Mouse (Mus musculus) forebrain, embryonic 13.5 days (tissue): ENCODE results near the gene Dpy19l3. TPM values are rescaled to one million over a fixed set of nuclear protein-coding genes. Genes with fewer than 3 reads are reported as not detected.

Experiments
- ATAC-seq: fragments of 200-750 bp; cut with Nextera tagmentation; 2 replicates; pipeline ENCODE4 v1.8.0; 2017
- H3K27ac ChIP-seq: fragments of 300-500 bp; sonication (generic); 2 replicates; pipeline ENCODE4 v1.5.1; 2015; ENCODE audit warnings: inconsistent platforms, mild to moderate bottlenecking, moderate library complexity
- H3K27me3 ChIP-seq: fragments of 300-500 bp; sonication (generic); 2 replicates; pipeline ENCODE4 v1.6.1; 2015; ENCODE audit warnings: mild to moderate bottlenecking, inconsistent platforms
- H3K36me3 ChIP-seq: fragments of 300-500 bp; sonication (generic); 2 replicates; pipeline ENCODE4 v1.6.1; 2015; ENCODE audit warnings: mild to moderate bottlenecking, inconsistent platforms; ENCODE audit not compliant: poor library complexity, severe bottlenecking
- H3K4me1 ChIP-seq: fragments of 300-500 bp; sonication (generic); 2 replicates; pipeline ENCODE4 v1.6.1; 2015; ENCODE audit warnings: inconsistent platforms
- H3K4me2 ChIP-seq: fragments of 300-500 bp; sonication (generic); 2 replicates; pipeline ENCODE4 v1.6.1; 2015; ENCODE audit warnings: inconsistent platforms, mild to moderate bottlenecking, moderate library complexity
- H3K4me3 ChIP-seq: fragments of 300-500 bp; sonication (generic); 2 replicates; pipeline ENCODE4 v1.5.1; 2015; ENCODE audit warnings: mild to moderate bottlenecking, inconsistent platforms
- H3K9ac ChIP-seq: fragments of 300-500 bp; sonication (generic); 2 replicates; pipeline ENCODE4 v1.6.1; 2015; ENCODE audit warnings: mild to moderate bottlenecking, inconsistent platforms
- H3K9me3 ChIP-seq: fragments of 300-500 bp; sonication (generic); replicated peaks from 2 replicates; pipeline ENCODE4 v1.6.1; 2016; ENCODE audit warnings: inconsistent platforms
- WGBS: fragments of 180-500 bp; shearing (Covaris S2); methylation state at CpG from one replicate; pipeline ENCODE4 v1.1.7; 2015; 5-methylcytosine and 5-hydroxymethylcytosine counted together
- polyA plus RNA-seq: library from polyadenylated mRNA; unstranded; fragments of >200 nt; fragmentation: Nextera tagmentation; extraction: Ambion mirVana; gene quantifications from 2 replicates; pipeline ENCODE4 v1.2.1, GENCODE M21; 2015

Dpy19l3 gene
- polyA plus RNA-seq, 1 experiment from 2014 or later: 31.3 TPM

- Histone ChIP-seq H3K9ac (no peak overlapping the region), H3K36me3 (peaks cover 87% of the 10 kb centered on the region), H3K4me3 (no peak overlapping the region), H3K9me3 (no peaks in the 10 kb centered on the region), H3K27ac (no peak overlapping the region), H3K27me3 (no peaks in the 10 kb centered on the region), H3K4me2 (no peak overlapping the region), H3K4me1 (peaks cover 7% of the 10 kb centered on the region)
- ATAC-seq: no peak
- 90% methylated on average over 12 of the region's 12 CpGs for WGBS
Measured at GRCm38 (mm10) chr7:35746686-35747396, 7.4 kb downstream of the Dpy19l3 start.

GRCm38 (mm10) chr7:35745281-35745702 is 9.0 kb downstream of the Dpy19l3 start:
- peaks cover 79% of the 10 kb centered on the region for H3K36me3 ChIP-seq
- WGBS: 89% methylated on average over 6 of the region's 6 CpGs
- no peak overlapping the region for H3K4me3 ChIP-seq
- H3K9me3 ChIP-seq: no peaks in the 10 kb centered on the region
- no peak overlapping the region for H3K27ac ChIP-seq
- H3K9ac ChIP-seq: no peak overlapping the region
- H3K27me3 ChIP-seq: no peaks in the 10 kb centered on the region
- H3K4me1 ChIP-seq: peaks cover 6% of the 10 kb centered on the region
- no peak for ATAC-seq
- no peak overlapping the region for H3K4me2 ChIP-seq

- Histone ChIP-seq H3K36me3 (peaks cover 78% of the 10 kb centered on the region), H3K27ac (no peak overlapping the region), H3K9me3 (no peaks in the 10 kb centered on the region), H3K4me2 (no peak overlapping the region), H3K27me3 (no peaks in the 10 kb centered on the region), H3K4me1 (peaks cover 10% of the 10 kb centered on the region), H3K4me3 (no peak overlapping the region), H3K9ac (no peak overlapping the region)
- WGBS: 91% methylated on average over 9 of the region's 9 CpGs
- ATAC-seq: no peak
Measured at GRCm38 (mm10) chr7:35744771-35745170, 9.5 kb downstream of the Dpy19l3 start.

GRCm38 (mm10) chr7:35742310-35742709 is 11.9 kb downstream of the Dpy19l3 start:
- peaks cover 78% of the 10 kb centered on the region for H3K36me3 ChIP-seq
- 85% methylated on average over 5 of the region's 5 CpGs for WGBS
- no peak overlapping the region for H3K27ac ChIP-seq
- H3K27me3 ChIP-seq: no peaks in the 10 kb centered on the region
- no peak overlapping the region for H3K4me2 ChIP-seq
- no peak overlapping the region for H3K9ac ChIP-seq
- no peak overlapping the region for H3K4me3 ChIP-seq
- no peaks in the 10 kb centered on the region for H3K9me3 ChIP-seq
- ATAC-seq: no peak
- H3K4me1 ChIP-seq: peaks cover 10% of the 10 kb centered on the region

- Histone ChIP-seq H3K4me1 (peaks cover 10% of the 10 kb centered on the region), H3K9me3 (no peaks in the 10 kb centered on the region), H3K27me3 (no peaks in the 10 kb centered on the region), H3K9ac (no peak overlapping the region), H3K27ac (no peak overlapping the region), H3K4me2 (no peak overlapping the region), H3K4me3 (no peak overlapping the region), H3K36me3 (peaks cover 76% of the 10 kb centered on the region)
- no peak for ATAC-seq
- WGBS: 65% methylated on average over 5 of the region's 5 CpGs
Measured at GRCm38 (mm10) chr7:35741858-35742257, 12.4 kb downstream of the Dpy19l3 start.

- Histone ChIP-seq H3K27ac (0 out of 2 replicates have a peak overlapping the region, but pooled peaks have one; percentile 15), H3K36me3 (peaks cover 73% of the 10 kb centered on the region), H3K9ac (no peak overlapping the region), H3K27me3 (no peaks in the 10 kb centered on the region), H3K4me1 (peaks cover 10% of the 10 kb centered on the region), H3K9me3 (no peaks in the 10 kb centered on the region), H3K4me2 (no peak overlapping the region), H3K4me3 (no peak overlapping the region)
- WGBS: 40% methylated on average over 5 of the region's 5 CpGs
- peak; percentile 61; the same call in 1 of the 2 replicates for ATAC-seq
Measured at GRCm38 (mm10) chr7:35740489-35741230, 13.6 kb downstream of the Dpy19l3 start.

- H3K36me3 ChIP-seq: peaks cover 67% of the 10 kb centered on the region
- H3K4me2 ChIP-seq: no peak overlapping the region
- no peak for ATAC-seq
- H3K4me3 ChIP-seq: no peak overlapping the region
- no peaks in the 10 kb centered on the region for H3K9me3 ChIP-seq
- H3K4me1 ChIP-seq: peaks cover 17% of the 10 kb centered on the region
- H3K27me3 ChIP-seq: no peaks in the 10 kb centered on the region
- H3K27ac ChIP-seq: no peak overlapping the region
- no peak overlapping the region for H3K9ac ChIP-seq
Measured at GRCm38 (mm10) chr7:35738871-35739270, 15.4 kb downstream of the Dpy19l3 start.

- peak overlapping the region; percentile 95 for H3K27ac ChIP-seq
- H3K27me3 ChIP-seq: no peaks in the 10 kb centered on the region
- H3K4me3 ChIP-seq: no peak overlapping the region
- no peak overlapping the region for H3K4me2 ChIP-seq
- peak; percentile 82 for ATAC-seq
- H3K9me3 ChIP-seq: no peaks in the 10 kb centered on the region; the same call in 1 of the 2 replicates
- H3K4me1 ChIP-seq: peaks cover 29% of the 10 kb centered on the region
- peaks cover 47% of the 10 kb centered on the region for H3K36me3 ChIP-seq
- H3K9ac ChIP-seq: no peak overlapping the region
- 48% methylated on average over 14 of the region's 14 CpGs for WGBS
Measured at GRCm38 (mm10) chr7:35733313-35734050, 20.8 kb downstream of the Dpy19l3 start.

GRCm38 (mm10) chr7:35732585-35733059 is 21.6 kb downstream of the Dpy19l3 start:
- peaks cover 46% of the 10 kb centered on the region for H3K36me3 ChIP-seq
- no peak overlapping the region for H3K9ac ChIP-seq
- no peaks in the 10 kb centered on the region for H3K27me3 ChIP-seq
- no peaks in the 10 kb centered on the region; the same call in 1 of the 2 replicates for H3K9me3 ChIP-seq
- ATAC-seq: peak; percentile 75
- H3K27ac ChIP-seq: peak overlapping the region; percentile 95
- H3K4me3 ChIP-seq: no peak overlapping the region
- WGBS: 21% methylated on average over 10 of the region's 10 CpGs
- no peak overlapping the region for H3K4me2 ChIP-seq
- H3K4me1 ChIP-seq: peaks cover 29% of the 10 kb centered on the region

- Histone ChIP-seq H3K4me3 (no peak overlapping the region), H3K4me1 (peaks cover 29% of the 10 kb centered on the region), H3K27ac (no peak overlapping the region), H3K9ac (no peak overlapping the region), H3K27me3 (no peaks in the 10 kb centered on the region), H3K36me3 (peaks cover 44% of the 10 kb centered on the region), H3K4me2 (no peak overlapping the region), H3K9me3 (no peaks in the 10 kb centered on the region; the same call in 1 of the 2 replicates)
- no peak for ATAC-seq
- WGBS: 89% methylated on average over 9 of the region's 9 CpGs
Measured at GRCm38 (mm10) chr7:35729621-35730031, 24.6 kb downstream of the Dpy19l3 start.

- H3K4me2 ChIP-seq: no peak overlapping the region
- peaks cover 56% of the 10 kb centered on the region for H3K36me3 ChIP-seq
- H3K27me3 ChIP-seq: no peaks in the 10 kb centered on the region
- ATAC-seq: no peak
- no peak overlapping the region for H3K9ac ChIP-seq
- H3K27ac ChIP-seq: no peak overlapping the region
- no peaks in the 10 kb centered on the region; the same call in 1 of the 2 replicates for H3K9me3 ChIP-seq
- no peak overlapping the region for H3K4me3 ChIP-seq
- peaks cover 17% of the 10 kb centered on the region for H3K4me1 ChIP-seq
- 97% methylated on average over 12 of the region's 12 CpGs for WGBS
Measured at GRCm38 (mm10) chr7:35728376-35728775, 25.9 kb downstream of the Dpy19l3 start.

- H3K4me3 ChIP-seq: no peak overlapping the region
- H3K4me1 ChIP-seq: no peaks in the 10 kb centered on the region
- H3K27me3 ChIP-seq: no peaks in the 10 kb centered on the region
- H3K36me3 ChIP-seq: peaks cover 83% of the 10 kb centered on the region
- WGBS: 92% methylated on average over 2 of the region's 2 CpGs
- H3K9me3 ChIP-seq: no peaks in the 10 kb centered on the region; the same call in 1 of the 2 replicates
- no peak overlapping the region for H3K9ac ChIP-seq
- H3K27ac ChIP-seq: no peak overlapping the region
- ATAC-seq: no peak
- no peak overlapping the region for H3K4me2 ChIP-seq
Measured at GRCm38 (mm10) chr7:35723035-35723434, 31.2 kb downstream of the Dpy19l3 start.
